Mouse (Mus musculus) brain, embryonic 14.5 days (tissue): ENCODE data around the gene Ahnak.

Experiments
- CTCF ChIP-seq: fragments of 200-500 bp; IDR thresholded peaks from 2 replicates; pipeline ENCODE4 v1.5.1; 2012; ENCODE audit warnings: inconsistent platforms, mild to moderate bottlenecking, moderate library complexity, borderline replicate concordance; ENCODE audit not compliant: insufficient read depth, insufficient read length; ENCODE audit errors: extremely low read depth
- POLR2A ChIP-seq: fragments of 200-500 bp; IDR thresholded peaks from 2 replicates; pipeline ENCODE4 v1.6.1; 2012; ENCODE audit warnings: mild to moderate bottlenecking, inconsistent platforms, borderline replicate concordance; ENCODE audit not compliant: poor library complexity, insufficient read depth, insufficient read length, severe bottlenecking; ENCODE audit errors: extremely low read depth

GRCm38 (mm10) chr19:8965075-8965474, 24.0 kb upstream of the Ahnak start:
- TF ChIP-seq CTCF: no peak
- TF ChIP-seq POLR2A: no peak
